Mouse (Mus musculus): Measurements from ENCODE around the gene Zfp1. TPM values are rescaled to one million over a fixed set of nuclear protein-coding genes. Genes with fewer than 3 reads are reported as not detected.

The Zfp1 gene
- polyA plus RNA-seq, 1 experiment from 2014 or later, result 20.5 TPM

DNA sequence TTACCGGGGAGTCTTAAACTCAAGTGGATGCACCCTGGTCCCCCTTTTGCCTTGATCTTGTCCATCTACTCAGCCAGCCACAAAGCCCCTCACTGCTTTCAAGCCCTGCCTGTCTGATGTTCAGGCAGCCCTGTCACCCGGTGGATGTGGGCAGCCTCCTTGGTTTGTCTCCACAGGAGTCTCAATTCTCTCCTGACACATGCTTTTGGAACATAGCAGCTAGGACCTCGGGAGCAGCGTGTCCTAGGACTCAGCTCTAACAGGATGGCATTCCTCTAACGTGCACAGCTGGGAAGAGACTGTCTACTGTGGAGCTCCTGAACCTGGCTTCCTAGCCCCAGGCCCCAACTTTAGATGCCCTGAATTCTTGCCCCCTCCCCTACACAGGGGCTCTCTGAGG, 62.5 kb downstream of the Zfp1 start:
- Histone ChIP-seq H3K4me2 (replicated peaks; ENCODE audit: low read depth, low read length) (no peak overlapping the region), H3K9me3 (ENCODE audit: low read length) (no peaks in the 10 kb centered on the region), H3K4me3 (ENCODE audit: low read length) (no peak overlapping the region), H3K27ac (ENCODE audit: low read length) (no peak overlapping the region), H3K9ac (replicated peaks; ENCODE audit: low read length) (no peak overlapping the region), H3K36me3 (ENCODE audit: insufficient read depth, low read length) (peaks cover 17% of the 10 kb centered on the region), H3K27me3 (ENCODE audit: insufficient read depth, low read length) (no peaks in the 10 kb centered on the region), H3K4me1 (ENCODE audit: insufficient read depth, low read length) (peaks cover 13% of the 10 kb centered on the region)
- no peak for ATAC-seq (ENCODE audit: low FRiP score, low TSS enrichment)
- WGBS, result 69% methylated on average over 5 of the region's 5 CpGs

- H3K4me3 ChIP-seq (ENCODE audit: low read length), result no peak overlapping the region
- H3K9ac ChIP-seq (replicated peaks; ENCODE audit: low read length), result no peak overlapping the region; the same call in 1 of the 2 replicates
- no peak overlapping the region for H3K4me2 ChIP-seq (replicated peaks; ENCODE audit: low read depth, low read length)
- H3K36me3 ChIP-seq (ENCODE audit: insufficient read depth, low read length), result peaks cover 37% of the 10 kb centered on the region
- no peaks in the 10 kb centered on the region for H3K9me3 ChIP-seq (ENCODE audit: low read length)
- peak; percentile 57 for ATAC-seq (ENCODE audit: low FRiP score, low TSS enrichment)
- H3K27ac ChIP-seq (ENCODE audit: low read length), result peak overlapping the region; percentile 86
- H3K4me1 ChIP-seq (ENCODE audit: insufficient read depth, low read length), result peaks cover 17% of the 10 kb centered on the region
- no peaks in the 10 kb centered on the region for H3K27me3 ChIP-seq (ENCODE audit: insufficient read depth, low read length)
- WGBS, result 64% methylated on average over 6 of the region's 6 CpGs
Measured at GRCm38 (mm10) chr8:111708265-111708664, 65.1 kb downstream of the Zfp1 start.

GRCm38 (mm10) chr8:111709223-111709622, 66.0 kb downstream of the Zfp1 start:
- no peak overlapping the region for H3K4me3 ChIP-seq (ENCODE audit: low read length)
- peak; percentile 80 for ATAC-seq (ENCODE audit: low FRiP score, low TSS enrichment)
- H3K4me1 ChIP-seq (ENCODE audit: insufficient read depth, low read length), result peaks cover 17% of the 10 kb centered on the region
- WGBS, result 50% methylated on average over 1 of the region's 1 CpGs
- H3K4me2 ChIP-seq (replicated peaks; ENCODE audit: low read depth, low read length), result no peak overlapping the region
- H3K36me3 ChIP-seq (ENCODE audit: insufficient read depth, low read length), result peaks cover 46% of the 10 kb centered on the region
- no peak overlapping the region for H3K9ac ChIP-seq (replicated peaks; ENCODE audit: low read length)
- no peaks in the 10 kb centered on the region for H3K9me3 ChIP-seq (ENCODE audit: low read length)
- no peaks in the 10 kb centered on the region for H3K27me3 ChIP-seq (ENCODE audit: insufficient read depth, low read length)
- peak overlapping the region; percentile 86 for H3K27ac ChIP-seq (ENCODE audit: low read length)

GRCm38 (mm10) chr8:111710777-111711485, 67.7 kb downstream of the Zfp1 start:
- ATAC-seq (ENCODE audit: low FRiP score, low TSS enrichment), result no peak
- no peak overlapping the region for H3K9ac ChIP-seq (replicated peaks; ENCODE audit: low read length)
- H3K36me3 ChIP-seq (ENCODE audit: insufficient read depth, low read length), result peaks cover 61% of the 10 kb centered on the region
- no peak overlapping the region for H3K4me3 ChIP-seq (ENCODE audit: low read length)
- H3K4me1 ChIP-seq (ENCODE audit: insufficient read depth, low read length), result peaks cover 17% of the 10 kb centered on the region
- H3K27ac ChIP-seq (ENCODE audit: low read length), result no peak overlapping the region
- no peak overlapping the region for H3K4me2 ChIP-seq (replicated peaks; ENCODE audit: low read depth, low read length)
- H3K9me3 ChIP-seq (ENCODE audit: low read length), result no peaks in the 10 kb centered on the region
- no peaks in the 10 kb centered on the region for H3K27me3 ChIP-seq (ENCODE audit: insufficient read depth, low read length)
- WGBS, result 80% methylated on average over 20 of the region's 20 CpGs

DNA sequence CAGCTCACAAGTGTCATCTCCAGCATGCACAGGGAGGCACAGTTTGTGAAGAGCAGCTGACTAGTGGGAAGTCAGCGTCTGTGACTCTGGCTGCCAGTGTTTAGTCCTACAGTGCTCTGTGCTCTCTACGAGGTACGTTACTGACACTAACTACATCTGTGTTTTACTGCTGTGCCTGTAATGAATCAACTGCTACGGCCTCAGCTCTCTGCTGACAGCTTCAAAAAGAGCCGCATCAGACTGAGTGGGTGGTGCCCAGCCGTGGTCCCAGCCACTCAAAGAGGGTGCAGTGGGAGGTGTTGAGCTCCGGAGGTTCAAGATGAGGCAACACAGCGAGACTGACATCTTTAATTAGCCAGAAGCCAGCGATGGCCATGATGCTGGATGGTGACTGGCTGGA, 68.9 kb downstream of the Zfp1 start:
- Histone ChIP-seq H3K9me3 (ENCODE audit: low read length) (no peaks in the 10 kb centered on the region), H3K4me1 (ENCODE audit: insufficient read depth, low read length) (peaks cover 27% of the 10 kb centered on the region), H3K27ac (ENCODE audit: low read length) (no peak overlapping the region), H3K4me2 (replicated peaks; ENCODE audit: low read depth, low read length) (no peak overlapping the region), H3K4me3 (ENCODE audit: low read length) (no peak overlapping the region), H3K27me3 (ENCODE audit: insufficient read depth, low read length) (no peaks in the 10 kb centered on the region), H3K36me3 (ENCODE audit: insufficient read depth, low read length) (peaks cover 64% of the 10 kb centered on the region), H3K9ac (replicated peaks; ENCODE audit: low read length) (no peak overlapping the region)
- ATAC-seq (ENCODE audit: low FRiP score, low TSS enrichment), result no peak
- 27% methylated on average over 9 of the region's 9 CpGs for WGBS

GRCm38 (mm10) chr8:111712588-111712987, 69.4 kb downstream of the Zfp1 start:
- WGBS, result 67% methylated on average over 6 of the region's 6 CpGs
- peaks cover 64% of the 10 kb centered on the region for H3K36me3 ChIP-seq (ENCODE audit: insufficient read depth, low read length)

DNA sequence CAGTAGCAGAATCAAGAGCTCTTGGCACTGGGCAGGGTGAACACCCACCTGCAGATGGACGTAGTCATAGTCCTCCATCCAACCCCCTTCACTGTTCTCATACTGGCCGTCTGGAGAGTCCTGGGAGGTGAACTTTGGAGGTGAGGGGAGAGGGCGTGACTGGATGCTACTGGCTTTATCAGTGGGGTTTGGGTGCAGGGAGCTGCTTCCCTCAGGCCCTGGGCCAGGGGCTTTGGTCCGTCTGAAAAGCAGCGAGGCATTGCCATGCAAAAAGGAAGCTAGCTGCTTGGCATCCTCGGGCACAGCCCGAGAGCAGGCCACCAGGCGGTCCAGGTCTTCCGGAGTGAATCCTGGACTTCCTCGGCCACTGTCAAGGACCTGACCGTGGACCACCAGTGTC, 70.1 kb downstream of the Zfp1 start:
- Histone ChIP-seq H3K36me3 (ENCODE audit: insufficient read depth, low read length) (peaks cover 64% of the 10 kb centered on the region), H3K4me2 (replicated peaks; ENCODE audit: low read depth, low read length) (no peak overlapping the region), H3K27ac (ENCODE audit: low read length) (no peak overlapping the region), H3K9ac (replicated peaks; ENCODE audit: low read length) (no peak overlapping the region), H3K4me1 (ENCODE audit: insufficient read depth, low read length) (peaks cover 38% of the 10 kb centered on the region), H3K9me3 (ENCODE audit: low read length) (no peaks in the 10 kb centered on the region), H3K4me3 (ENCODE audit: low read length) (no peak overlapping the region), H3K27me3 (ENCODE audit: insufficient read depth, low read length) (no peaks in the 10 kb centered on the region)
- 90% methylated on average over 11 of the region's 11 CpGs for WGBS
- ATAC-seq (ENCODE audit: low FRiP score, low TSS enrichment), result no peak

More at GRCm38 (mm10) chr8:111712588-111712987, 69.4 kb downstream of the Zfp1 start:
- Histone ChIP-seq H3K9ac (replicated peaks; ENCODE audit: low read length) (no peak overlapping the region), H3K4me2 (replicated peaks; ENCODE audit: low read depth, low read length) (no peak overlapping the region), H3K27me3 (ENCODE audit: insufficient read depth, low read length) (no peaks in the 10 kb centered on the region), H3K4me3 (ENCODE audit: low read length) (no peak overlapping the region), H3K9me3 (ENCODE audit: low read length) (no peaks in the 10 kb centered on the region), H3K27ac (ENCODE audit: low read length) (no peak overlapping the region), H3K4me1 (ENCODE audit: insufficient read depth, low read length) (peaks cover 32% of the 10 kb centered on the region)
- 0 out of 2 replicates have a peak, but pooled peaks have one; percentile 11 for ATAC-seq (ENCODE audit: low FRiP score, low TSS enrichment)

- Histone ChIP-seq H3K9me3 (ENCODE audit: low read length) (no peaks in the 10 kb centered on the region), H3K4me3 (ENCODE audit: low read length) (no peak overlapping the region), H3K4me2 (replicated peaks; ENCODE audit: low read depth, low read length) (no peak overlapping the region), H3K27me3 (ENCODE audit: insufficient read depth, low read length) (no peaks in the 10 kb centered on the region), H3K9ac (replicated peaks; ENCODE audit: low read length) (no peak overlapping the region), H3K27ac (ENCODE audit: low read length) (no peak overlapping the region), H3K36me3 (ENCODE audit: insufficient read depth, low read length) (peaks cover 64% of the 10 kb centered on the region), H3K4me1 (ENCODE audit: insufficient read depth, low read length) (peaks cover 38% of the 10 kb centered on the region)
- no peak for ATAC-seq (ENCODE audit: low FRiP score, low TSS enrichment)
- 94% methylated on average over 25 of the region's 25 CpGs for WGBS
Measured at GRCm38 (mm10) chr8:111713817-111714216, 70.6 kb downstream of the Zfp1 start.

DNA sequence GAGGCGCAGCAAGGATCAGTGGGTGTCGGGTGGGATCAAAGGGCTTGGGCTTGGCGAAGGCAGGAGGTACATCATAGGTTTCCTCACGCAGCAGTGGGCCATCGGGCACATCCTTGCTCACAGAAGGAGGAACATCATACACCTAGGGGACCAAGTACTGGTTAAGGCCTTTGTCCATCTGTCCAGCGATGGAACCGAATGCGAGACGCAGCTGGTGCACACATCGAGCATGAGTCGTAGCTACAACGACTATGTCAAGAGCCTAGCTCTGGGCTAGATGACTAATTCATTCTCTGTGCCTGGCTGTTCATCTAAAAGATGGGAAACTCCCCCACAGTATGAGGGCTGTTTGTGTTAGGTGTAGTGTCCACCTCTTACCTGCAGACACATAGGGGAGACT, 71.1 kb downstream of the Zfp1 start:
- Histone ChIP-seq H3K4me3 (ENCODE audit: low read length) (no peak overlapping the region), H3K4me2 (replicated peaks; ENCODE audit: low read depth, low read length) (no peak overlapping the region), H3K27ac (ENCODE audit: low read length) (no peak overlapping the region), H3K4me1 (ENCODE audit: insufficient read depth, low read length) (peaks cover 38% of the 10 kb centered on the region), H3K27me3 (ENCODE audit: insufficient read depth, low read length) (no peaks in the 10 kb centered on the region), H3K9ac (replicated peaks; ENCODE audit: low read length) (no peak overlapping the region), H3K36me3 (ENCODE audit: insufficient read depth, low read length) (peaks cover 61% of the 10 kb centered on the region), H3K9me3 (ENCODE audit: low read length) (no peaks in the 10 kb centered on the region)
- WGBS, result 93% methylated on average over 12 of the region's 12 CpGs
- ATAC-seq (ENCODE audit: low FRiP score, low TSS enrichment), result no peak

DNA sequence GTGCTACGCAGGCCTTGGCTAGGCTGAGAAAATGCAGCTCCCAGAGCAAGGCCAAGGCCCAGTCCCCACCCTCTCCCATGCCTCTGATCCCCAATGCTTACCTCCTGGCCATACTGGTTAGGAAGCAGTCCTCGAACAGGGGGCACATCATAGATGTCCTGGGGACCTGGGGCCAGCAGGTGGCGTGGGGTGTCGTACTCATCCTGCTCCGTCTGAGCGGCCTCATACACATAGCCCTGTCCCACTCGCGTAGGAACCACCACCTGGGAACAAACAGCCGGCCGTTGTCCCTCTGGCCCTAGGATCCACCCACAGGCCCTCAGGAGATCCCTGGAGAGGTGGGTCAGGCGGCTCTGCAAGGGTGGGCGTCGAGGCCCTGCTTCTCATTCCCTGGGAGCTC, 72.3 kb downstream of the Zfp1 start:
- H3K27ac ChIP-seq (ENCODE audit: low read length), result no peak overlapping the region

More for the DNA sequence above, 72.3 kb downstream of the Zfp1 start:
- Histone ChIP-seq H3K9me3 (ENCODE audit: low read length) (no peaks in the 10 kb centered on the region), H3K4me1 (ENCODE audit: insufficient read depth, low read length) (peaks cover 34% of the 10 kb centered on the region), H3K9ac (replicated peaks; ENCODE audit: low read length) (no peak overlapping the region), H3K4me3 (ENCODE audit: low read length) (no peak overlapping the region), H3K36me3 (ENCODE audit: insufficient read depth, low read length) (peaks cover 61% of the 10 kb centered on the region), H3K4me2 (replicated peaks; ENCODE audit: low read depth, low read length) (no peak overlapping the region), H3K27me3 (ENCODE audit: insufficient read depth, low read length) (no peaks in the 10 kb centered on the region)
- WGBS, result 84% methylated on average over 13 of the region's 13 CpGs
- ATAC-seq (ENCODE audit: low FRiP score, low TSS enrichment), result no peak

All from kidney, embryonic 16.5 days (tissue).